Mouse (Mus musculus) erythroblast, embryonic 14.5 days (primary cell): ENCODE results near the gene Chka. TPM values are rescaled to one million over a fixed set of nuclear protein-coding genes. Genes with fewer than 3 reads are reported as not detected.

Source experiments
- H3K27me3 ChIP-seq: 2 replicates; pipeline ENCODE4 v1.6.1; 2012; ENCODE audit warnings: inconsistent platforms; ENCODE audit not compliant: control insufficient read depth
- H3K36me3 ChIP-seq: 2 replicates; pipeline ENCODE4 v1.6.1; 2012; ENCODE audit warnings: mild to moderate bottlenecking, inconsistent platforms; ENCODE audit not compliant: control insufficient read depth
- H3K4me1 ChIP-seq: 2 replicates; pipeline ENCODE4 v1.6.1; 2012; ENCODE audit warnings: inconsistent platforms; ENCODE audit not compliant: control insufficient read depth
- H3K4me3 ChIP-seq: replicated peaks from 2 replicates; pipeline ENCODE3; 2012; ENCODE audit warnings: moderate library complexity, mild to moderate bottlenecking, inconsistent platforms
- H3K9me3 ChIP-seq: 2 replicates; pipeline ENCODE4 v1.6.1; 2012; ENCODE audit warnings: low read length, inconsistent platforms, mixed read lengths; ENCODE audit not compliant: control insufficient read depth
- GATA1 ChIP-seq: IDR thresholded peaks from 2 replicates; pipeline ENCODE4 v1.6.1; 2012; ENCODE audit warnings: low read length, inconsistent platforms, mixed read lengths
- TAL1 ChIP-seq: IDR thresholded peaks from 3 replicates; pipeline ENCODE4 v1.6.1; 2012; ENCODE audit warnings: low read length, inconsistent platforms, mixed read lengths
- polyA plus RNA-seq: library from polyadenylated mRNA; stranded (reverse); fragments of >175 nt; gene quantifications from 2 replicates; pipeline ENCODE4 v1.2.3, GENCODE M21; 2012

Gene Chka
- polyA plus RNA-seq = 0.70 and 0.82 TPM in 2 replicates

GRCm38 (mm10) chr19:3851502-3851962, at the start of gene Chka:
Gene Chka, plus strand, starts transcription at chr19:3851773.
- peaks cover 36% of the 10 kb centered on the region for H3K4me1 ChIP-seq
- no peaks in the 10 kb centered on the region for H3K9me3 ChIP-seq
- H3K36me3 ChIP-seq = no peaks in the 10 kb centered on the region; the same call in 1 of the 2 replicates
- TF ChIP-seq GATA1 (no peak), TAL1 (no peak)
- H3K27me3 ChIP-seq = no peaks in the 10 kb centered on the region
- H3K4me3 ChIP-seq = peak within 1 kb of the TSS; percentile 80

GRCm38 (mm10) chr19:3805526-3805925, 46.0 kb upstream of the Chka start:
- Histone ChIP-seq H3K36me3 (peaks cover 81% of the 10 kb centered on the region), H3K27me3 (no peaks in the 10 kb centered on the region), H3K4me3 (no peak overlapping the region), H3K9me3 (no peaks in the 10 kb centered on the region), H3K4me1 (no peaks in the 10 kb centered on the region)
- no peak for TF ChIP-seq GATA1

- Histone ChIP-seq H3K4me3 (no peak overlapping the region), H3K36me3 (peaks cover 78% of the 10 kb centered on the region), H3K27me3 (no peaks in the 10 kb centered on the region), H3K4me1 (no peaks in the 10 kb centered on the region), H3K9me3 (no peaks in the 10 kb centered on the region)
- TF ChIP-seq TAL1 (no peak), GATA1 (no peak)
These were observed 40.9 kb upstream of the Chka start for GRCm38 (mm10) chr19:3810536-3811233.

GRCm38 (mm10) chr19:3814461-3814860, 37.1 kb upstream of the Chka start:
- no peaks in the 10 kb centered on the region for H3K27me3 ChIP-seq
- H3K4me3 ChIP-seq = no peak overlapping the region
- peaks cover 50% of the 10 kb centered on the region for H3K36me3 ChIP-seq
- no peaks in the 10 kb centered on the region for H3K9me3 ChIP-seq
- H3K4me1 ChIP-seq = peaks cover 1% of the 10 kb centered on the region; the same call in 1 of the 2 replicates
- no peak for TF ChIP-seq TAL1

- H3K4me3 ChIP-seq = no peak overlapping the region
- no peaks in the 10 kb centered on the region for H3K27me3 ChIP-seq
- no peak for TF ChIP-seq GATA1
- no peak for TF ChIP-seq TAL1
- H3K36me3 ChIP-seq = peaks cover 36% of the 10 kb centered on the region
- peaks cover 4% of the 10 kb centered on the region for H3K4me1 ChIP-seq
- no peaks in the 10 kb centered on the region for H3K9me3 ChIP-seq
These were observed 35.7 kb upstream of the Chka start for GRCm38 (mm10) chr19:3815824-3816223.

GRCm38 (mm10) chr19:3819080-3819479, 32.5 kb upstream of the Chka start:
- peaks cover 19% of the 10 kb centered on the region for H3K36me3 ChIP-seq
- no peaks in the 10 kb centered on the region for H3K9me3 ChIP-seq
- TF ChIP-seq GATA1 (no peak), TAL1 (no peak)
- H3K4me1 ChIP-seq = peaks cover 6% of the 10 kb centered on the region
- no peaks in the 10 kb centered on the region for H3K27me3 ChIP-seq
- H3K4me3 ChIP-seq = no peak overlapping the region

- Histone ChIP-seq H3K4me1 (peaks cover 6% of the 10 kb centered on the region), H3K36me3 (peaks cover 10% of the 10 kb centered on the region), H3K4me3 (no peak overlapping the region), H3K9me3 (no peaks in the 10 kb centered on the region), H3K27me3 (no peaks in the 10 kb centered on the region)
- TF ChIP-seq TAL1 (no peak), GATA1 (no peak)
These were observed 31.6 kb upstream of the Chka start for GRCm38 (mm10) chr19:3819899-3820444.

GRCm38 (mm10) chr19:3825044-3825443, 26.5 kb upstream of the Chka start:
- no peak for TF ChIP-seq TAL1
- TF ChIP-seq GATA1 = no peak
- no peaks in the 10 kb centered on the region for H3K27me3 ChIP-seq
- no peaks in the 10 kb centered on the region for H3K36me3 ChIP-seq
- H3K9me3 ChIP-seq = no peaks in the 10 kb centered on the region
- H3K4me3 ChIP-seq = no peak overlapping the region
- peaks cover 7% of the 10 kb centered on the region for H3K4me1 ChIP-seq

- Histone ChIP-seq H3K4me1 (peaks cover 32% of the 10 kb centered on the region), H3K36me3 (no peaks in the 10 kb centered on the region), H3K9me3 (no peaks in the 10 kb centered on the region), H3K4me3 (no peak overlapping the region), H3K27me3 (no peaks in the 10 kb centered on the region)
- TF ChIP-seq GATA1 (no peak), TAL1 (no peak)
These were observed 21.7 kb upstream of the Chka start for GRCm38 (mm10) chr19:3829863-3830262.

- TF ChIP-seq GATA1 (peak; percentile 40), TAL1 (peak; percentile 49)
- no peaks in the 10 kb centered on the region for H3K27me3 ChIP-seq
- H3K36me3 ChIP-seq = no peaks in the 10 kb centered on the region
- H3K9me3 ChIP-seq = no peaks in the 10 kb centered on the region
- H3K4me1 ChIP-seq = peaks cover 38% of the 10 kb centered on the region
- H3K4me3 ChIP-seq = no peak overlapping the region
These were observed 19.9 kb upstream of the Chka start for GRCm38 (mm10) chr19:3831716-3832115.
